Mouse (Mus musculus): ENCODE results near the gene Tekt3.
A peak's percentile ranks its signal among the peaks of the same experiment; 100 is the strongest.

Tekt3 gene

DNA sequence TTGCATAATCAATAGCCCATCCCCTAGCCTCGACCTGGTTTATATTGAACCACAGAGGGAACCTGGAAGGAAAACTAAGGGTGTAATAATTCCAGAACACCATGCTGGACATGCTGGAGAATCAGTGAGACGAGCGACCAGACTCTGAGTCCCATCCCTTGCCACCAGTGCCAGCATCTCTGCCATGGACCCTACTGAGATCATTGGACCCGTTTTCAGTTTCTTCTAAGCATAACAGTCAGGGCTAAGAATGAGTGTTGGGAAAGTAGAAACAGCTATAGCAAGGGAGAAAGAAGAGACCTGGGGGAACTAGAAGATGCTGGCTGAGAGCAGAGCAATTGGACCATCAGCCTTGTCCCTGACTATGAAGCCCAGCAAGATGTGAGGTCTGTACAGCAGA lies 66.1 kb downstream of the Tekt3 start:
- DNase-seq = no peak

GRCm38 (mm10) chr11:63128784-63129183 lies 67.3 kb downstream of the Tekt3 start, which contains the start of gene Pmp22:
TSS of gene Pmp22 (plus strand) at chr11:63128982.
- no peak for DNase-seq

GRCm38 (mm10) chr11:63129375-63129774 lies 67.9 kb downstream of the Tekt3 start:
- DNase-seq = no peak

DNA sequence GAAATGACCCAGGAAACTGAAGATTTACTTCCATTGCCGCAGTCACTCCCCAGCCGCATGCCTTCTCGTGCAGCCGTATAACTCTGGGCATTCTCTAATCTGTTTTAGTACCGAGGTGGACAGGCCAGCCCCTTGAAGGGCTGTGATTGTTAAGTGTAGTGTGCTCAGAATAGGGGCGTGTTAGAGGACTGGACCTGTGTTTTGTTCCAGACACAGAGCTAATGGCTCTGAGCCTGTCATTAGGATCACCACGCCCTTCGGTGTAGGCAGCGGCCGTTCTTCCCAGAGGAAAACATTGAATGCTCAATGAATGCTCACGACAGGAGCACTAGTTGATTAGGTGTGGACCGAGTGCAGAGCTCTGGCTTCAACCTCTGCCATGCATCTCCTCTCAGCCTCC lies 68.4 kb downstream of the Tekt3 start:
- no peak for DNase-seq

- no peak for DNase-seq
Measured at GRCm38 (mm10) chr11:63130497-63130896, 69.0 kb downstream of the Tekt3 start.

DNA sequence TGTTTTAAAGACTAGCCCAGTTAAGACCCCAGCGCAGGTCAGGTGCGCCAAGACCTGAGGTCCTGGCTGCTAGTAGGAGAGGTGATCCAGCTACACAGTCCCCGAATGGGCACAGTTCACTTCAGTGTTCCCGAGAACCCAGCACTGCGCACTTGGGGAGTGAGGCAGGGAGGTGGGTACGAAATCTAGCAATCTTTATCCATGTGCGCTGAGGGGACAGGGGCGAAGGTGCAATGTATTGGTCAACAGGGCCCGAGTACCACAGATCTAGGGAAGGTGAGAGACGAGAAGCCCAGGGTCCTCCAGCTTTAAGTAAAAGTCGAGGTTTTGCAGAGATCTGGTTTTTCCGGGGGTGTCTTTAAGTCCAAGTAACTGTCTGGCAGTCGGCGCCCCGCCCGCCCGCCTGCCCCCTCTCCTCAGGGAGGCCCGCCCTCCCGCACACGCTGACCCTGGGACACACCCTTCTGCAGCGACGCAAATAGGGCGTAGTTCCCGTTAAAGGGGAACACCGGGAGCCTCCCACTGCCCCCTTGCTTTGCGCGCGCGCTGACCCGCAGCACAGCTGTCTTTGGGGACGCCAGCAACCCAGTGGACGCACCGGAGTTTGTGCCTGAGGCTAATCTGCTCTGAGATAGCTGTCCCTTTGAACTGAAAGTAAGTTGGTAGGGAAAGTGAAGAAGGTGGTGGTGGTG lies 69.7 kb downstream of the Tekt3 start:
- no peak for DNase-seq

GRCm38 (mm10) chr11:63131693-63132040 lies 70.2 kb downstream of the Tekt3 start:
- DNase-seq = no peak

GRCm38 (mm10) chr11:63132151-63132500 lies 70.7 kb downstream of the Tekt3 start:
- no peak for DNase-seq

- no peak for DNase-seq
Measured at GRCm38 (mm10) chr11:63132501-63133435, 71.3 kb downstream of the Tekt3 start.

- DNase-seq = no peak
Measured at GRCm38 (mm10) chr11:63134021-63134420, 72.6 kb downstream of the Tekt3 start.

DNA sequence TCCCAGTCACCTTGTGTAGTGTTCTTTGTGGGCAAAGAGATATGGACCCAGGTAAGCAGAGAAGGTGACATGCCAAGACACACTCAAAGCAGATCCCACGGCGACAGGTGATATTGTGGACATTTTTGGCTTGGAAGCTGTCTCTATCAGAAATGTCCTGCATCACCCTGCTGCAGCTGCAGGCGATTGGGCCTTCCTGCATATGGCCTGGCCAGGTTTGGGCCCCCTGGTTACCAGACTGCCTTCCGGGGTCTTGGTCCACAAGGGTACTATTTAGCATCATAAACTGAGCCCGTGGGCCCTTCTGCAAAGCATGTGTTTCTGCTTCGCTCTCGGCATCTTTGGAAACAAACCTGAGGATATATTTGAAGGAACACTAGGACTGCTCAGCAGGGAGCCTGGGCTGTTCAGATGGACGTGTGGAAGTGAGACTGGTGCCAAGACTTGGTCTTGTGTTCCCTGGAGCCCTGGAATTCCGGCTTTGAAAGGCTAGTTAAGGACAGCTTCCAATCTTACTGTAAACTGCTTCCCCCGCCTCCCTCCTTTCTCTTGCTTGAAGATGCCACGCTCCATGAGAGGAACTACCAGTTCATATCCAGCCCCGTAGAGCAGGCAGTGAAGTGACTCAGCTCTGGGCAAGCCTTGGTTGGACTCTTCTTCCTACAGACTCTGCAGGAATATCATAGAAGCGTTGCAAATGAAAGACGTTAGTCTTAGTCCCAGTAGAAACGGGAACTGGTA lies 73.5 kb downstream of the Tekt3 start:
- DNase-seq = no peak

- DNase-seq = peak; percentile 73
Measured at GRCm38 (mm10) chr11:63135622-63136021, 74.2 kb downstream of the Tekt3 start.

DNA sequence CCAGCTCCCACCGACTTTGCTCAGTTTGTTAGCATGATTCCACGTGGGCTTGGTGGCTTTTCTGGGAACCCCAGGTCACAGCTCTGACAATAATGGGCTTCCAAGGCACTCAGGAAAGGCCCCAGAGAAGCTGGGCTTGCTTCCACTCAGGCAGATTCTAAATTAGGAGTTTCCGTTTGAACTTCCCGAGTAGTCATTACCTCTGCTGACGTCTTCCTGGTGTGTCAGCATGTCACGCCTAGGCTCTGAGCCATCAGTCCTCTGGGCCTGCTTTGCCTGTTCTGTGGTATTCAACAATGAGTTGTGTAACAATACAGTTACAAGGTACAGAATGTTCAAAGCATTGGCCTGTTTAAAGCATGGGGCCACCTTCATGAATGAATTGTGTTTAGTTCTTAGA lies 74.8 kb downstream of the Tekt3 start:
- no peak for DNase-seq

DNA sequence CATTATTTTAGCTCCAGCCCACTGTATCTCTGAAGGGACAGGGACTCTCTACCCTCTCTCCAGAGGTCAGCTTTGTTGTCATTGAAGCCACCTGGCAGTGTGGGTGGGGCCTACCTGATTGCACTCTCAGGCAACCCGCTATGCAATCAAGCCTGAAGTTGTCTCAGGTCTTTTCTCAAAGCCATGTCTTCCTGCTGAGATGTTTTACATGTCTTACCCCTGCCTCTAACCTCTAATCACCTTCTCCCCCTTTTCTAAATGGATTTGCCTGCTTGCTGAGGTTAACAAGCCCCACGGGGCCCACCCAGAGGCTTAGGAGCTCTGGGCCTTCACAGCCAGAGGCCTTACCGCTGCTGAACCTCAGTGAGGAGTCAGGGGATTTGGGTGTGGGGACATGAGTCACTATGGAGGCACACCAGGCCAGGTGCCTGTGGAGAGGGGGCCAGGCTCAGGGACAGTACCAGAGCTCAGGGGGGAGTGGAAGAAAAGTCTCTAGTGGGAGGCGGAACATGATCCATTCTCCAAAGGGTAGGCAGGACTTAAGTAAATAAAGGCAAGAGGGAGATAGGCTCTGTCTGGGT lies 75.5 kb downstream of the Tekt3 start:
- no peak for DNase-seq

- DNase-seq = no peak
Measured at GRCm38 (mm10) chr11:63138739-63139138, 77.3 kb downstream of the Tekt3 start.

GRCm38 (mm10) chr11:63142311-63142710 lies 80.9 kb downstream of the Tekt3 start:
- no peak for DNase-seq

DNA sequence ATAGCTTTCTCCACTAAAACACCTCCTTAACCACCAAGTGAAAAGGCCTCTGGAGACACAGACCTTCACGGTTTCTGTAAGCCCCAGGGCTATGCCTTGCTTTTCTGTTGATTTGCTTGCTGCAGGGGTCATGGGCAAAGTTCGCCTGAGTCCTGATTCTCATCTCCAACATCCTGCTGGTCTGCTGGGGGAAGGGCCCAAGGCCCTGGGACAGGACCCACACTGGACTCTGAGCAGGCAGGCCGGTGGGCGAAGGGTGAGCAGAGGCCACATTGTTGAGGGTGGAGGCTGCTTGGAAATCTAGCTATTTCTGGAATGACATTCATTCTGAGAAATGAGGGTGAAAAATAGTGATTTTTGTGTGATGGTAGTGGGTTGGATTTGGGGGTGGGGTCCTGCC lies 81.4 kb downstream of the Tekt3 start:
- DNase-seq = no peak

GRCm38 (mm10) chr11:63143486-63143885 lies 82.0 kb downstream of the Tekt3 start:
- DNase-seq = no peak

Data from thymus, postnatal 25 days (tissue).